Mouse (Mus musculus) retina, embryonic 14.5 days (tissue): Measurements from ENCODE around the gene Tent4a.

Experiments
- DNase-seq: peaks from one replicate; pipeline ENCODE4 v3.0.0-alpha.2; 2015; ENCODE audit warnings: low spot score

The Tent4a gene

GRCm38 (mm10) chr13:69519137-69519536 lies 15.3 kb downstream of the Tent4a start:
- no peak for DNase-seq

- DNase-seq = no peak
Measured at GRCm38 (mm10) chr13:69517445-69517844, 17.0 kb downstream of the Tent4a start.

GRCm38 (mm10) chr13:69515091-69515490 lies 19.3 kb downstream of the Tent4a start:
- DNase-seq = no peak

GRCm38 (mm10) chr13:69509391-69510244 lies 24.8 kb downstream of the Tent4a start:
- peak; percentile 72 for DNase-seq

DNA sequence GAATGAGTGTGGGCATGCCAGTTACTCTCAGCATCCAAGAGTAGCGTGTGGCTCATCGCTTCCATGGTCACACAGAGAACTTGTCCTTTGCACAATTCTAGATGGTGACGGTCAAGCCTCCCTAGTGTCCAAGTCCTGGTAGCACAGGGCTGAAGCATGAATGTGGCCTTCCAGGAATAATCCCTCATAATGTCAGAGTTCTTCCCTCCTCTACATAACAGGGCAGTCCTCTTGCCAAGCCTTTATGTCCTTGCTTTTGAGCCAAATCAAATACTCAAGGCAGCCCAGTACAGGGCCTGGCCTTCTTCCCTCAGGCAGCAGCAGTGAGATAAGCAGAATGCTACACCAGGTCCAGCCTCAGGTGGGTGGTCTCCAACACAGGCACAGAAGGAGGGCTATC lies 26.8 kb downstream of the Tent4a start:
- no peak for DNase-seq

GRCm38 (mm10) chr13:69506341-69507086 lies 27.9 kb downstream of the Tent4a start:
- no peak for DNase-seq

- DNase-seq = no peak
Measured at GRCm38 (mm10) chr13:69502863-69503262, 31.6 kb downstream of the Tent4a start.

DNA sequence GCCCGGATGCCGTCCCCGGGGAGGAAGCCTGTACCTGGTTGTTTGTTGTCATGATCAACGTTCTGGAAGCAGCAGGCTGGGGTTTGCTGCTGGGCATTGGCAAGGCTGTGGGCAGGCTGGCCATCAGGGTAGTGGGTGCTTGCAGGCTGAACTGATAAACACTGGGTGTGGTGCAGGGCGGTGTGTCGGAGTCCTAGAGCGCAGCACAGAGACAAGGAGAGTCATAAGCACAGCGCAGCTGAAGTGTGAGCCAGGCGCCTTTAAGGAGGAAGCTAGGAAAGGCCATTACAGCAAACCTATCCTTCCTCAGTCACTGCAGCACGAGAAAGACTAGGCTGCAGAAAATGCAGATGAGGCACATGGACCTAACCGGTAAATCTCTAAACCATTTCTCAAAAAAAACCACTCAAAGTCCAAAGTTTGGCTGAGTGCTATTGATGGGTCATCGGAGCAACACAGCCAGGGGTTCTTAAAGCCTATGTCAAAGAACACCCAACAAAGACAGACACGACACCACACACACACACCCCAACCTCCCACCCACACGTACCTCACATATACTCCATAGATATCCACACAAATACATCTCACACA lies 32.2 kb downstream of the Tent4a start:
- DNase-seq = no peak

GRCm38 (mm10) chr13:69498276-69498675 lies 36.1 kb downstream of the Tent4a start:
- DNase-seq = no peak

- DNase-seq = peak; percentile 86
Measured at GRCm38 (mm10) chr13:69492876-69493463, 41.4 kb downstream of the Tent4a start.

DNA sequence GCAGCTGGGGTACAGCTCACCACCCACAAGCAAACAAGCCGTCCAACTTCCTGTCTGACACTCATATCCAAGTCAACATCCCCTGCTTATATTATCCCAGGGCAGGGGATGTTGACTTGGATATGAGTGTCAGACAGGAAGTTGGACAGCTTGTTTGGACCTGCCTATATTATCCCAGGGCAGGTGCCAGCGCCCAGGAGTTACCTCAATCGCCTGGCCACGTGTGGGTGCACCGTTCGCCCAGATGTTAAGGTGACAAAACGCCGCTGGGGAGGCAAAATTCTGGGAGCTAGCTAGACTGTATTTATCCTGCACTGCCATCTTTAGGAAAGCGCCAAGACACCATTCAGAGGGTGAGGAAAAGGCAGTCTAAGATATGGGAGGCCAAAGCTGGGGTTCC lies 44.6 kb downstream of the Tent4a start:
- DNase-seq = no peak

DNA sequence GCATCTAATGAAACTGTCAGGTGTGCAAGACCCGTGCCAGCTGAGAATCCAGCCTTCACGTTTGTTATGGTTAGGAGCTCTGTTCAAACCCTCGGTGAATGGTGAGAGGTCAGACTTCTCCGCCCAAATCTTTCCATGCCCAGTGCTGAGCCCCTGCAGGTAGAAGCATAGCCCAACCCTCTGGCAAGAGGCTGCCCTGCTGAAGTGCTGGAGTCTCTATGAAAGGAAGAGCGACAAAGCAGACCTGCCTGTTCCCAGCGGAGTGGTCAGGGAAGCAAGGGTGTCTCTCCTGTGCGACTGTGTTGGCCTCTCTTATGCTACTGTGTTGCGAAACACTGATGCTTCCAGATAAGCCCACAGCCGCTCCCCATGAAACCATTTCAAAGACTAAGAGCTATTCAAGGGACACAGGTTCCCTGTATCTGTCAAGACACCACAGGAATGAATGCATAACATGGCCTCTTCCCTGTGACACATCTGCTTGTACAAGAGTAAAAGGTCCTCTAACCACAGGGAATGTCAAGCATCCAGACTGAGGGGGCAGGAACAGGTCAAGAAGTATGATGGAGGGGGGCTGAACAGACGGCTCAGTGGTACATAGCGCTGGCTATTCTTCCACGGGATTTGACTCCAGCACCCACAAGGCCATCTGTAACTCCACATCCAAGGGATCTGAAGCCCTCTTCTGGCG lies 45.7 kb downstream of the Tent4a start:
- DNase-seq = no peak

GRCm38 (mm10) chr13:69487611-69488275 lies 46.7 kb downstream of the Tent4a start:
- DNase-seq = peak; percentile 32

- DNase-seq = no peak
Measured at GRCm38 (mm10) chr13:69487108-69487507, 47.3 kb downstream of the Tent4a start.

- no peak for DNase-seq
Measured at GRCm38 (mm10) chr13:69485833-69486232, 48.6 kb downstream of the Tent4a start.

DNA sequence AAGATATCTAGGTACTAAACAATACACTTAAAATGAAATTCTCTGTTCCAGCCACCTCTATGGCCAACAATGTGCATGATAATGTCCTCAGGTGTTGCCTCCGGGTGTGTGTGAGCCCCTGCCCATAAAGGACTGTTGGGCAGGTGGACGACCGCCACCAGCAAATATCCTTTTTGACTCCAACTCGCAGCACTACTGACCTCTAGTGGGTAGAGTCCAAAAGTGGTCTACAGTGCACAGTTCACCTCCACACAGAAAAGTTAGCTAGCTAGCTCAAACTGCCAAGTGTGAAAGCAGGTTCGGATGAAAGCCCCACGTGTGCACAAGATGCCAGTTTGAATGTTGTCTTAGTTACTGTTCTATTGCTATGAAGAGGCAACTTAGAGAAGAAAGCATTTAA lies 49.1 kb downstream of the Tent4a start:
- DNase-seq = peak; percentile 71

DNA sequence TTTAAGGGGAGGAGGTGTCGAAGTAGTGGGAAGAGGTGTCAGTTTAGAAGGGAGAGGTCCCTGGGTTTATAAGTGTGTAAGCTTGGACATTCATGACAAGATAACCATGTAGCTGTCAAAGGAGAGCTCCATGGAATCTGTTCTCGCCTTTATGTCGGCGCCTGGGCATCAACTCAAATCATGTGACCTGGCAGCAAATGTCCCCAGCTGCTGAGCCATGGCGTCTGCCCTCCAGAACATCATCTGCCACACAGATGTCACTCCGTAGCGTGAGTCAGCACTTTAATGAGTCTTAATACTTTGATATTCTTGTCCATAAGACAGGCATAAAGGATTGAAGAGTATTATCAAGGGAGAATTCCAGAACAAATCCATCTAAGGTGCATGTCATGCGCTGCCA lies 51.7 kb downstream of the Tent4a start:
- peak; percentile 60 for DNase-seq

DNA sequence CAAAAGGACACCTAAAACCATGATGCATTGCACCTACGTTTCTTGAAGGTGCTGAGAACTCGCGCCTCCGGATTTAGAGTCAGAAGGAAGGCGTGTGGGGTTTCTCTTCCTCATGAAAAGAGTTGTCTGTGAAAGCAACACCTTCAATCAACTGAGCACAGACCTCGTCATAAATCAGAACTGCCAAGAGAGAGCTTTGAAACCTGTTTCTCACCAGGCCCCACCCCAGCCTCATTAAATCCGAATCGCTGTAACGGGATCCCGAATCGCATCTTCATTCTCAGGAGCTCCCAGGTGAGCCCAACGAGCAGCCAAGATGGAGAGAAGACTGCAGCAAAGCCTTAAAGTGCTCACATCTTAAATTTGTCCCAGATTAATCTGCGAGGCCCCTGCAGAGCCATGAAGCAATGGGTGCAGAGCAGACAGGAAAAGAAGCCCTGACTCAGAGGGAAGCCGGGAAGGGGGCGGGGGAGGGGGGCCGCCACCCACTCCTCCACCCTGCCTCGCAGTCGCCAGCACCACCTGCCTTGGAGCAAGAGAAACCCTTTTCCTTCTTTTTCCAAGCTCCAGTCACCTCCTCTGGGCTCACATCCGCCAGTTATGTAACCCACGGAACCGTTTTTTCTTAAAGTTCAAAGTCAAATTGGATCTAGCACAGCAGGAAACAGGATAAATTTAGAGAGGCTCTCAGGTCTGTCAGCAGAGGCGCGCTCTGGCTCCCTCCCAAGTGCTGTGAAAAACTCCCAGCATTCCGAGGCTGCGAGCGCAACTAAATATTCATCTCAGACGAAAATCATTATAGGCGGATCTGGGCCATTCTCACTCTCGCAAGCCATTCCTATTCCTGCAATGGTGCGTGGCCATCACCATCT lies 52.5 kb downstream of the Tent4a start:
- peak; percentile 57 for DNase-seq

DNA sequence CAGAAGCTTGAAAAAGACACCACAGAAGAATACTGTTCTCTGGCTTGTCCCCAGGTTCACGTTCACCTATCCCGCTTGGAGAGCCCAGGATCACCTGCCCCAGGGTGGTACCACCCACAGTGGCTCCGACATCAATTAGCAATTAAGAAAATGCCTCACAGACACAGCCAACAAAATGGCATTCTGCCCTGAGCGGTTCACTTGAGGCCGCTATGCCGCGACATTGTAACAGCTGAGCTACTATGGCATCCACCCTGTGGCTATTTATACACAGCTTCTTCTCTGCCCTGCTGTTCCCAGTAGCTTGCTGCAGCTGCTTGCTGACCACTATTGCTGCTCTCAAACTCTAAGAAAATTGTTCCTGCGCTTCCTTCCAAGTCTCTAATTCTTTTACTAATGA lies 53.4 kb downstream of the Tent4a start:
- peak; percentile 24 for DNase-seq

GRCm38 (mm10) chr13:69479906-69480305 lies 54.5 kb downstream of the Tent4a start:
- DNase-seq = no peak
